Mouse (Mus musculus) C2C12 (cell line): Measurements from ENCODE around the gene Tbata. TPM values are rescaled to one million over a fixed set of nuclear protein-coding genes. Genes with fewer than 3 reads are reported as not detected.

Experiments used
- H3K27me3 ChIP-seq: one replicate; pipeline ENCODE4 v1.6.1; 2011; ENCODE audit not compliant: control insufficient read depth, insufficient read depth, insufficient read length
- H3K36me3 ChIP-seq: one replicate; pipeline ENCODE4 v1.6.1; 2011; ENCODE audit not compliant: control insufficient read depth, insufficient read depth
- H3K4me3 ChIP-seq: one replicate; pipeline ENCODE4 v1.5.1; 2011; ENCODE audit warnings: mild to moderate bottlenecking, control low read depth; ENCODE audit not compliant: poor library complexity, insufficient read depth, severe bottlenecking
- H3K79me2 ChIP-seq: one replicate; pipeline ENCODE4 v1.6.1; 2011; ENCODE audit not compliant: control insufficient read depth, insufficient read depth
- H3K79me3 ChIP-seq: one replicate; pipeline ENCODE4 v1.6.1; 2011; ENCODE audit warnings: low read depth, control low read depth
- H3ac ChIP-seq: one replicate; pipeline ENCODE3; 2011; ENCODE audit warnings: low read depth; ENCODE audit not compliant: control insufficient read depth, insufficient read length
- CEBPB ChIP-seq: IDR thresholded peaks from one replicate; pipeline ENCODE4 v1.6.1; 2011; ENCODE audit warnings: low read depth, mild to moderate bottlenecking, control low read depth, moderate library complexity
- CTCF ChIP-seq: IDR thresholded peaks from one replicate; pipeline ENCODE4 v1.5.1; 2011; ENCODE audit not compliant: control insufficient read depth, insufficient read depth, insufficient read length
- FOSL1 ChIP-seq: IDR thresholded peaks from one replicate; pipeline ENCODE4 v1.8.0; 2011; ENCODE audit warnings: mild to moderate bottlenecking, low read length; ENCODE audit not compliant: poor library complexity, insufficient read depth, severe bottlenecking
- MAX ChIP-seq: IDR thresholded peaks from one replicate; pipeline ENCODE4 v1.6.1; 2011; ENCODE audit warnings: mild to moderate bottlenecking, control low read depth
- MYOD1 ChIP-seq: IDR thresholded peaks from one replicate; pipeline ENCODE4 v1.6.1; 2011; ENCODE audit warnings: low read depth; ENCODE audit not compliant: control insufficient read depth, insufficient read length
- MYOG ChIP-seq: IDR thresholded peaks from one replicate; pipeline ENCODE4 v1.6.1; 2011; ENCODE audit not compliant: control insufficient read depth, insufficient read length; ENCODE audit errors: extremely low read depth
- USF1 ChIP-seq: IDR thresholded peaks from one replicate; pipeline ENCODE4 v1.6.1; 2011; ENCODE audit warnings: low read depth, mild to moderate bottlenecking, control low read depth, moderate library complexity
- polyA plus RNA-seq: library from polyadenylated mRNA; unstranded; fragments of >200 nt; fragmentation: generic; extraction: Trizol; gene quantifications from one replicate; pipeline ENCODE4 v1.2.1, GENCODE M21; 2012; ENCODE audit warnings: missing spikeins

The Tbata gene
- polyA plus RNA-seq, 1 experiment: not detected

DNA sequence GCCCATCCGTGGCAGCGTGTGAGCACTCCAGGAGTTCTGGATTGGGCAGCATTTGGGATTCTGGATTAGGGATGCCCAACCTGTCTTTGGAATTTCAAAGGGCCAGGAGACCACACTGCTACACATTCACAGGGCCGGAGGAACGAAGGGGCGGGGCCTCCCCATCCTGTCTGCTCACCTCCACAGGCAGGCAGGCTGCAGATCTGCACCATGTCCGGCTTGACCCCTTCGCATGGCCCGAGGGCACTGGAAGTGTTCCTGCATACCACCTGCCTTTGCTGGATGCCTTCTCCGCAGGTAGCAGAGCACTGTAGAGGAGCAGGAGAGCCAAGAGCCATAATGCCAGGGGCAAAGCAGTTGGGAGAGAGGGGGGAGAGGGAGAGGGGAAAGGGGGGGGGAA is 29.2 kb downstream of the Tbata start:
- Histone ChIP-seq H3ac (no peak overlapping the region), H3K27me3 (no peaks in the 10 kb centered on the region)

DNA sequence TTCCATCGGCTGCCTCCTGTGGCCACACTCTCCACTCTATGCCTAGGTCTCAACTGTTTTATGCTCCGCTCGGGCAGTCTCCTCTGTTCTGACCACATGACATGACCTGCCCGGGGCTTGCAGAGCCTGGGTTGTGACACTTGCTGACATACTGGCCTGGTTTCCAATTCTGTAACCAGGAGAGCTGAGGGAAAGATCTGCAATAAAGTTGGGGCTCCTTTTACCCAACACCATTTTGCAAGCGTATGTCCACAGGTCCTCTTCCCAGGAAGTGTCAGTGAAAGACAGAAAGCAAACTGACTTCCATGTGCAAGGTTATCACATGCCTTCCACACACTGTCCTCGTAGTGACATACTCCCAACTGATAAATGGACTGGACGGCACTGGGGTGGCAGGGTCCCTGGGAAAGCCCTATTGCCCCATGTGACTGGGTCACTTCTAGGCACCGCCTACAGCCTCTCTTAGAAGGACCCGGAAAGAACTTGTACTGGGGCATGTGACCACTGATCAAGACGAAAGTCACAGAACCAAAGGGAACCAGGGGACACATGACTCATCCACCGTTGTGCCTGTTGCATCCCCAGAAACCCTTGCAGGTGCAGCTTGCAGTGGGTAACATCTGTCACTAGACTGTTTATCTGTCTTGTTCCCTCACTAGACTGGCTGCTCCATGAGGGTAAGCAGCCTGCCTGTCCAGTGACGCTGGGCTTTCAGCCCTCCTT is 30.0 kb downstream of the Tbata start:
- no peak for TF ChIP-seq MYOG
- TF ChIP-seq MYOD1: no peak
- TF ChIP-seq FOSL1: no peak
- TF ChIP-seq CTCF: no peak
- TF ChIP-seq USF1: no peak
- no peak for TF ChIP-seq MAX

More for the DNA sequence above, 29.2 kb downstream of the Tbata start:
- no peak overlapping the region for H3K4me3 ChIP-seq
- no peak for TF ChIP-seq MYOG
- no peak for TF ChIP-seq USF1
- TF ChIP-seq CEBPB: no peak
- no peaks in the 10 kb centered on the region for H3K79me2 ChIP-seq
- no peaks in the 10 kb centered on the region for H3K79me3 ChIP-seq
- H3K36me3 ChIP-seq: no peaks in the 10 kb centered on the region

DNA sequence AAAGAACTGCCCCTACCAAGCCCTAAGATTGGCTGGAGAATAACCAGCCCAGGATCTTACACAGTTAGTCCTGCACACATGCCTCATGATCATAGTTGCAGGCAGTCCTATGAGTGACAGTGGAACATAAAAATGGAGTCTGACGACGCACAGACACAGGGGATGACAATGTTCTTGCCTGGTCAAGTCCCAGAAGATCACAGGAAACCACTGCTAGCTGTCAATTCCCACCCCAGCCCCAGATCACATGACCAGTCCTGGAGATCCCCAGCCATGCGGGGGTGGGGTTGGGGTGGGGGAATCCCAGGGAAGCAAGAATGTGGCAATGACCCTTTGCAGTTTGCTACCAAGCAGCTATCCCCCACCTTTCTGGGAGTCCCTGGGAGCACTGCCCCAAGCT is 32.2 kb downstream of the Tbata start:
- no peaks in the 10 kb centered on the region for H3K79me2 ChIP-seq
- H3K79me3 ChIP-seq: no peaks in the 10 kb centered on the region
- H3K4me3 ChIP-seq: no peak overlapping the region
- no peaks in the 10 kb centered on the region for H3K27me3 ChIP-seq
- no peak for TF ChIP-seq USF1
- TF ChIP-seq FOSL1: no peak
- no peak for TF ChIP-seq CTCF
- no peak for TF ChIP-seq MYOD1
- TF ChIP-seq MAX: no peak
- no peak for TF ChIP-seq CEBPB
- no peak overlapping the region for H3ac ChIP-seq
- H3K36me3 ChIP-seq: no peaks in the 10 kb centered on the region

More for the DNA sequence above, 30.0 kb downstream of the Tbata start:
- Histone ChIP-seq H3K36me3 (no peaks in the 10 kb centered on the region), H3ac (no peak overlapping the region), H3K79me2 (no peaks in the 10 kb centered on the region), H3K4me3 (no peak overlapping the region), H3K79me3 (no peaks in the 10 kb centered on the region), H3K27me3 (no peaks in the 10 kb centered on the region)

DNA sequence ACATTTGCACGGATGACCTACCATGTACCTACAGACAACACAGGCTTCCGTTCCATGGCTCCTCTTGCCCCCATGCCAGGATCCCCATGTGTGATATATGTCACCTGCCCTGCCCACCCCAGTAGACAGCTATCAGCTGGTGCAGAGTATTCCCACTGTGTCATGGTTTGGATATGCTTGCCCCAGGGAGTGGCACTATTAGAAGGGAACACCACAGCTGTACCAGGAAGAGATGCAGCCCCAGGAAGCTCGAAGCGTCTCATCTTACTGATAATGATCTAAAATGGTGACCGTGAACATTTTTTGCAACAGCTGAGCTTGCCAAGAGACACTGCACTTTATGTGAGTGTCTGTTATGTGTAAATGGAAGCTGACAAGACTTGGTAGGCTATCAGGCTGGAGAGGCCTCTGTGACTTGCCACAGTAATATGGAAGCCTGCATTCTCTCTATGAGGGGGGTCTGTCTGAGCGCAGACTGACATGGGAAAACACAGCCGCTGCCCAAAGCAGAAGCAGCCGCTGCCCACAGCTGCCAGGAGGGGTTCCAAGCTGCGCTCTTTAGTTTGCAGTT is 36.4 kb downstream of the Tbata start:
- TF ChIP-seq MYOG: no peak
- TF ChIP-seq MYOD1: peak; percentile 60
- TF ChIP-seq CTCF: no peak
- no peak for TF ChIP-seq CEBPB
- no peak for TF ChIP-seq FOSL1
- no peak overlapping the region for H3K4me3 ChIP-seq
- no peaks in the 10 kb centered on the region for H3K79me2 ChIP-seq
- H3K36me3 ChIP-seq: no peaks in the 10 kb centered on the region
- H3ac ChIP-seq: no peak overlapping the region
- no peaks in the 10 kb centered on the region for H3K27me3 ChIP-seq
- no peaks in the 10 kb centered on the region for H3K79me3 ChIP-seq

DNA sequence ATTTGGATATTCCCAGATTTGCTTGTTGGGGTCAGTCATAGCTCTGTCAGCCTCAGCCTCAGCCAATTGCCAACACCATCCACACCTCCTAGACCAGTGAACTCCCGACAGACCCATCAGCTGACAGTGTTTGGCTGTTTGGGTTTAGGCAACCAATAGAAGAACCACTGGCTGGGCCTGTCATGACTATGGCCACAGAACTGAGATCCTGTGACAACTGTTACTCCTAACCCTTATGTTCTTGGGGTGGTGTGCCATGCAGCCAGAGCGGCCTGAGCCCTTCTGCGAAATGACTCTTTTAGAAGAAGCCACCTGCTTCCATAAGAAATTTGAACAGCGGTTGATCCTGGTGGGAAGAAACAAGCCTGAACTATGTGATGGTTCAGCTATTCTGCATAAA is 39.4 kb downstream of the Tbata start:
- no peaks in the 10 kb centered on the region for H3K36me3 ChIP-seq
- no peak for TF ChIP-seq MYOG
- no peak for TF ChIP-seq USF1
- TF ChIP-seq CTCF: no peak
- no peak overlapping the region for H3K4me3 ChIP-seq
- no peaks in the 10 kb centered on the region for H3K79me2 ChIP-seq
- no peak overlapping the region for H3ac ChIP-seq
- no peaks in the 10 kb centered on the region for H3K79me3 ChIP-seq
- no peaks in the 10 kb centered on the region for H3K27me3 ChIP-seq

DNA sequence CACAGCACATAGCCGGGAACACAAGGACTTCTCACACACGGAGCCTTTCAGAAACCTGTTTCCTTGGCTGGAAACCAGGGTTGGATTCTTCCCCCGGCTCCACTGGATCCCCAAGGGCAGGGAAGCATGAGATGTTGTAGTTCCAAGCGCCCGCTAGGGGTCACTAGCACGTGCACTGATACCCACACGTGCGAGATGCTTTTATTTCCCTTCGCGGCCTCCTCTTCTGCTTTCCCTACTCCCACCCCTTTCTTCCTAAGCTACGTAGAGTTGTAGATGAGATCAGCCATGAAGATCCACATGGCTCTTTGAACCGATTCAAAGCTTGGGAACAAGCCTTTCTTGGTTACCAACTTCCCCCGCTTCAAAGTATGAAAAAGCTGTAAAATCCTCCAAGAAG is 40.0 kb downstream of the Tbata start:
- Histone ChIP-seq H3K79me2 (no peaks in the 10 kb centered on the region), H3K4me3 (no peak overlapping the region), H3K27me3 (no peaks in the 10 kb centered on the region), H3K79me3 (no peaks in the 10 kb centered on the region), H3K36me3 (peaks cover 4% of the 10 kb centered on the region), H3ac (no peak overlapping the region)
- TF ChIP-seq MYOD1 (no peak), CTCF (peak; percentile 22)
